Mouse (Mus musculus): ENCODE data around the gene Acat1. TPM values are rescaled to one million over a fixed set of nuclear protein-coding genes. Genes with fewer than 3 reads are reported as not detected.

The Acat1 gene
- polyA plus RNA-seq, 1 experiment from 2014 or later, result 65.0 TPM

DNA sequence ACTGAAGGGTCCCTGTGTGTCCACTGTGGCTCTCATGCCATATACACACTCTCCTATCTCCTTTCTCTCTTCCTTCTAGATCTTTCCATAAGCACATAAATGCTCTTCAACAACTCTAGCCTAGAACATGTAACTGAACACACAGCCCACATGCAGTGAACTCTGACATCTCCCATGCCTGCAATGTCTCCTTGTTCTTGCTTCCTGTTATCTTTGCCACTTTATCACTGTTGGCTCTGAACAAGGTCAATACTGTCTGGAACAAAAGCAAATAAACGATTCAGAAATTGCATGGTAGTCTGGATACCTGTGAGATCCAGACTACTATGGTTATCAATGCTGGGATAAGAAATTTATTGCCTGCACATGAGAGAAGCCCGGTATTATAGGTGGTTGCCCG is 6.3 kb downstream of the Acat1 start:
- H3K27ac ChIP-seq (replicated peaks; ENCODE audit: low read depth, low read length), result no peak overlapping the region
- ATAC-seq (replicated peaks; ENCODE audit: insufficient number of reproducible peaks, low FRiP score, low TSS enrichment, low read depth), result no peak
- no peak overlapping the region for H3K4me3 ChIP-seq (ENCODE audit: low read depth, low read length)
- whole genome bisulfite sequencing, result 86% methylated on average over 3 of the region's 3 CpGs
- no peaks in the 10 kb centered on the region for H3K4me1 ChIP-seq (ENCODE audit: control insufficient read depth, insufficient read depth, low read length)
- no peaks in the 10 kb centered on the region for H3K27me3 ChIP-seq (ENCODE audit: control insufficient read depth, insufficient read depth, low read length)
- no peaks in the 10 kb centered on the region for H3K9me3 ChIP-seq (replicated peaks; ENCODE audit: control insufficient read depth, low read length)
- no peak for DNase-seq (ENCODE audit: low spot score)
- H3K36me3 ChIP-seq (replicated peaks; ENCODE audit: control insufficient read depth, insufficient read depth, low read depth, low read length), result no peaks in the 10 kb centered on the region
- no peak overlapping the region for H3K9ac ChIP-seq (replicated peaks; ENCODE audit: low read length)
- H3K4me2 ChIP-seq (ENCODE audit: low read depth, low read length), result no peak overlapping the region

DNA sequence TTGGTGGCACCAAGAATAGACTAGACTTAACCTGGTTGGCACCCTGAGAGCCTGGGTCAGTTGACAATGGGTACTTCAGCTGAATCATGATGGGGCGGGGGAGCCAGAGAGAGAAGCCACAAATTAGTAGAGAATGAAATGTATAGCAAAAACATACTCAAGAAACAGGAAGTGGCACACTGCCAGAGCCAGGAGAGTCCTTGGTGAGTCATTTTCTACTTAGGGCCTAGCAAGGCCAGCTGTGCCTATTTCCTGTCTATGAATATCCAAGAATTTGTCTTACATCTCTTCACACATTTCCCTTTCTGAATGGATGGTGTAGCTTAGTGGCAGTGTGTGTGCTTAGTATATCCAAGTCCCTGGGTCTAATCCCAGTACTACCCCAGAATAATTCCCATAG is 6.8 kb downstream of the Acat1 start:
- H3K27ac ChIP-seq (replicated peaks; ENCODE audit: low read depth, low read length), result no peak overlapping the region
- DNase-seq (ENCODE audit: low spot score) (no peak), ATAC-seq (replicated peaks; ENCODE audit: insufficient number of reproducible peaks, low FRiP score, low TSS enrichment, low read depth) (no peak)
- no peak overlapping the region for H3K4me2 ChIP-seq (ENCODE audit: low read depth, low read length)
- H3K27me3 ChIP-seq (ENCODE audit: control insufficient read depth, insufficient read depth, low read length), result no peaks in the 10 kb centered on the region
- H3K4me3 ChIP-seq (ENCODE audit: low read depth, low read length), result no peak overlapping the region
- H3K9me3 ChIP-seq (replicated peaks; ENCODE audit: control insufficient read depth, low read length), result no peaks in the 10 kb centered on the region
- no peaks in the 10 kb centered on the region for H3K4me1 ChIP-seq (ENCODE audit: control insufficient read depth, insufficient read depth, low read length)
- WGBS, result 88% methylated on average over 1 of the region's 1 CpGs
- no peaks in the 10 kb centered on the region for H3K36me3 ChIP-seq (replicated peaks; ENCODE audit: control insufficient read depth, insufficient read depth, low read depth, low read length)
- no peak overlapping the region for H3K9ac ChIP-seq (replicated peaks; ENCODE audit: low read length)

- no peaks in the 10 kb centered on the region for H3K9me3 ChIP-seq (replicated peaks; ENCODE audit: control insufficient read depth, low read length)
- 87% methylated on average over 2 of the region's 2 CpGs for WGBS
- no peaks in the 10 kb centered on the region for H3K4me1 ChIP-seq (ENCODE audit: control insufficient read depth, insufficient read depth, low read length)
- H3K27me3 ChIP-seq (ENCODE audit: control insufficient read depth, insufficient read depth, low read length), result no peaks in the 10 kb centered on the region
- H3K9ac ChIP-seq (replicated peaks; ENCODE audit: low read length), result no peak overlapping the region
- DNase-seq (ENCODE audit: low spot score) (peak; percentile 6), ATAC-seq (replicated peaks; ENCODE audit: insufficient number of reproducible peaks, low FRiP score, low TSS enrichment, low read depth) (no peak)
- H3K36me3 ChIP-seq (replicated peaks; ENCODE audit: control insufficient read depth, insufficient read depth, low read depth, low read length), result no peaks in the 10 kb centered on the region
- no peak overlapping the region for H3K4me2 ChIP-seq (ENCODE audit: low read depth, low read length)
- H3K27ac ChIP-seq (replicated peaks; ENCODE audit: low read depth, low read length), result no peak overlapping the region
- no peak overlapping the region for H3K4me3 ChIP-seq (ENCODE audit: low read depth, low read length)
Measured at GRCm38 (mm10) chr9:53601541-53601940, 8.6 kb downstream of the Acat1 start.

DNA sequence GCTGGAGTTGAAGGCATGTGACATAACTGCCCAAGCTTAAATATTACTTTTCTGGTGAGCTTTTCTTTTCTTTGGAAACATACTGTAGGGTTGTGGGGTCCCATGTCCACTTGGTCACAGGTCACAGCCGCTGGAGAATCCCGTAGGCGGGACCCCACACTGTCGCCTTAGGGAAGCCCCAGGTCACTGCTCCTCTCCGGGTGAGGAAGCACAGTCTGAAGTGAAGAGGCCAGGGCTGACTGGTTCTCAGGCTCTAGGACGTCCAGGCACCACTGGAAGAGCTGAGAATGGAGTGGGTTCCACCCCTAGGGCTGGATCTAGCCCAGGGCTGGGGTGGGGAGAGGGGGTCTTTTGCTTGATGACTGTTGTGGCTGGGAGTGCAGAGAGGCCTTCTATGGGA is 11.6 kb downstream of the Acat1 start:
- Histone ChIP-seq H3K4me1 (ENCODE audit: control insufficient read depth, insufficient read depth, low read length) (no peaks in the 10 kb centered on the region), H3K9ac (replicated peaks; ENCODE audit: low read length) (no peak overlapping the region), H3K4me3 (ENCODE audit: low read depth, low read length) (no peak overlapping the region), H3K27me3 (ENCODE audit: control insufficient read depth, insufficient read depth, low read length) (no peaks in the 10 kb centered on the region), H3K9me3 (replicated peaks; ENCODE audit: control insufficient read depth, low read length) (no peaks in the 10 kb centered on the region), H3K36me3 (replicated peaks; ENCODE audit: control insufficient read depth, insufficient read depth, low read depth, low read length) (no peaks in the 10 kb centered on the region), H3K27ac (replicated peaks; ENCODE audit: low read depth, low read length) (no peak overlapping the region), H3K4me2 (ENCODE audit: low read depth, low read length) (no peak overlapping the region)
- DNase-seq (ENCODE audit: low spot score) (no peak), ATAC-seq (replicated peaks; ENCODE audit: insufficient number of reproducible peaks, low FRiP score, low TSS enrichment, low read depth) (0 out of 2 replicates have a peak, but pooled peaks have one; percentile 29)
- WGBS, result 76% methylated on average over 6 of the region's 6 CpGs

GRCm38 (mm10) chr9:53596971-53597600 is 13.1 kb downstream of the Acat1 start:
- DNase-seq (ENCODE audit: low spot score), result no peak
- Histone ChIP-seq H3K4me3 (ENCODE audit: low read depth, low read length) (no peak overlapping the region), H3K9me3 (replicated peaks; ENCODE audit: control insufficient read depth, low read length) (no peaks in the 10 kb centered on the region), H3K4me1 (ENCODE audit: control insufficient read depth, insufficient read depth, low read length) (no peaks in the 10 kb centered on the region), H3K27ac (replicated peaks; ENCODE audit: low read depth, low read length) (no peak overlapping the region), H3K9ac (replicated peaks; ENCODE audit: low read length) (no peak overlapping the region), H3K4me2 (ENCODE audit: low read depth, low read length) (no peak overlapping the region), H3K36me3 (replicated peaks; ENCODE audit: control insufficient read depth, insufficient read depth, low read depth, low read length) (no peaks in the 10 kb centered on the region), H3K27me3 (ENCODE audit: control insufficient read depth, insufficient read depth, low read length) (no peaks in the 10 kb centered on the region)
- ATAC-seq (replicated peaks; ENCODE audit: insufficient number of reproducible peaks, low FRiP score, low TSS enrichment, low read depth), result no peak
- 85% methylated on average over 4 of the region's 4 CpGs for WGBS

DNA sequence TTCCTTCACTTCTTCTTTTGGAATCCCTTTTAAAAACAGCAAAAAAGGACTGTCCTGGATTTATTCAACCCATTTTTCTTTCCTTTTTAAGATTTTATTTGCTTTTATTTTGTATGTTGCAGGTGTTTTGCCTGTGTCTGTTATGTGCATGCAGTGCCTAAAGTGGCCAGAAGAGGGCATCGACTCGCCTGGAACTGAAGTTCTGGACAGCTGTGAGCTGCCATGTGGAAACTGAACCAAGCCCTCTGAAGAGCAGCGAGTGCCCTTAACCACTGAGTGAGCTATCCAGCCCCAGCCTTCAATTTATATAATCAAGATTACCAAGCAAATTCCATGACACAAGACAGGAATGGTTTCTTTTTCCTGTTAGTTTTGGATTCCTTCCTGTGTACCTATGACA is 15.4 kb downstream of the Acat1 start:
- DNase-seq (ENCODE audit: low spot score) (peak; percentile 70), ATAC-seq (replicated peaks; ENCODE audit: insufficient number of reproducible peaks, low FRiP score, low TSS enrichment, low read depth) (no peak)
- Histone ChIP-seq H3K9me3 (replicated peaks; ENCODE audit: control insufficient read depth, low read length) (no peaks in the 10 kb centered on the region), H3K36me3 (replicated peaks; ENCODE audit: control insufficient read depth, insufficient read depth, low read depth, low read length) (no peaks in the 10 kb centered on the region), H3K4me1 (ENCODE audit: control insufficient read depth, insufficient read depth, low read length) (no peaks in the 10 kb centered on the region), H3K4me2 (ENCODE audit: low read depth, low read length) (no peak overlapping the region), H3K4me3 (ENCODE audit: low read depth, low read length) (no peak overlapping the region), H3K9ac (replicated peaks; ENCODE audit: low read length) (no peak overlapping the region), H3K27me3 (ENCODE audit: control insufficient read depth, insufficient read depth, low read length) (no peaks in the 10 kb centered on the region), H3K27ac (replicated peaks; ENCODE audit: low read depth, low read length) (no peak overlapping the region)
- WGBS, result 12% methylated on average over 3 of the region's 3 CpGs

- no peak overlapping the region for H3K4me3 ChIP-seq (ENCODE audit: low read depth, low read length)
- DNase-seq (ENCODE audit: low spot score), result no peak
- peaks cover 2% of the 10 kb centered on the region; the same call in 1 of the 2 replicates for H3K36me3 ChIP-seq (replicated peaks; ENCODE audit: control insufficient read depth, insufficient read depth, low read depth, low read length)
Measured at GRCm38 (mm10) chr9:53581870-53582269, 28.3 kb downstream of the Acat1 start.

DNA sequence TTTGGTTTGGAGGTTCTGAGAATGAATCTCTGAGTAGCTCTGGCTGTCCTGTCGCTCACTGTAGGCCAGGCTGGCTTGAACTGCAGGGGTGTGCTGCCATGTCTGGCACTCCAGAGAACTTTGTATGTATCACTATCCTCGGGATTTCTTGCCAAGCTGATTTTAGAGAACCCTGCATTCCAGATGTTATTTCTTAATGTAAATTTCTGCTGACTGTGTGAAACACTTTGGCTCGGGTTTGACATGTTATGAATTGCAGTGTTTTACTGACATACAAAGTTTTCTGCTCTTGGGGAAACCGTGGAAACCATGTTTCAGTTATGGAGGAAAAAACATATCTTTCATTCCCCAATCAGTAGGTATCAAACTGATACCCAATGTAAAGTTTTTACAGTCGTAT is 34.5 kb downstream of the Acat1 start:
- H3K9me3 ChIP-seq (replicated peaks; ENCODE audit: control insufficient read depth, low read length), result no peaks in the 10 kb centered on the region
- peaks cover 2% of the 10 kb centered on the region; the same call in 1 of the 2 replicates for H3K36me3 ChIP-seq (replicated peaks; ENCODE audit: control insufficient read depth, insufficient read depth, low read depth, low read length)
- no peaks in the 10 kb centered on the region for H3K4me1 ChIP-seq (ENCODE audit: control insufficient read depth, insufficient read depth, low read length)
- H3K27ac ChIP-seq (replicated peaks; ENCODE audit: low read depth, low read length), result no peak overlapping the region
- ATAC-seq (replicated peaks; ENCODE audit: insufficient number of reproducible peaks, low FRiP score, low TSS enrichment, low read depth), result no peak
- no peak overlapping the region for H3K4me3 ChIP-seq (ENCODE audit: low read depth, low read length)
- no peak overlapping the region for H3K9ac ChIP-seq (replicated peaks; ENCODE audit: low read length)
- H3K4me2 ChIP-seq (ENCODE audit: low read depth, low read length), result no peak overlapping the region
- WGBS, result 86% methylated on average over 5 of the region's 5 CpGs
- H3K27me3 ChIP-seq (ENCODE audit: control insufficient read depth, insufficient read depth, low read length), result no peaks in the 10 kb centered on the region
- DNase-seq (ENCODE audit: low spot score), result no peak

More at GRCm38 (mm10) chr9:53581870-53582269, 28.3 kb downstream of the Acat1 start:
- no peaks in the 10 kb centered on the region for H3K4me1 ChIP-seq (ENCODE audit: control insufficient read depth, insufficient read depth, low read length)
- ATAC-seq (replicated peaks; ENCODE audit: insufficient number of reproducible peaks, low FRiP score, low TSS enrichment, low read depth), result no peak
- H3K9me3 ChIP-seq (replicated peaks; ENCODE audit: control insufficient read depth, low read length), result no peaks in the 10 kb centered on the region
- H3K27ac ChIP-seq (replicated peaks; ENCODE audit: low read depth, low read length), result no peak overlapping the region
- 91% methylated on average over 4 of the region's 4 CpGs for WGBS
- H3K27me3 ChIP-seq (ENCODE audit: control insufficient read depth, insufficient read depth, low read length), result no peaks in the 10 kb centered on the region
- no peak overlapping the region for H3K4me2 ChIP-seq (ENCODE audit: low read depth, low read length)
- H3K9ac ChIP-seq (replicated peaks; ENCODE audit: low read length), result no peak overlapping the region

Data from embryonic facial prominence, embryonic 11.5 days (tissue).